Mouse (Mus musculus): ENCODE measurements around the gene Sh2d3c. TPM values are rescaled to one million over a fixed set of nuclear protein-coding genes. Genes with fewer than 3 reads are reported as not detected.

Gene Sh2d3c
- total RNA-seq, 2 experiments from 2014 or later: 18.4 TPM

GRCm38 (mm10) chr2:32750887-32751664, 30.2 kb downstream of the Sh2d3c start:
- no peak for DNase-seq (ENCODE audit: low spot score in 2 of 2)

GRCm38 (mm10) chr2:32751665-32752033, 30.8 kb downstream of the Sh2d3c start:
- DNase-seq (ENCODE audit: low spot score in 2 of 2): no peak

GRCm38 (mm10) chr2:32752181-32752580, 31.3 kb downstream of the Sh2d3c start:
- DNase-seq (ENCODE audit: low spot score in 2 of 2): no peak

GRCm38 (mm10) chr2:32756674-32757055, 35.8 kb downstream of the Sh2d3c start:
- no peak for DNase-seq (ENCODE audit: low spot score in 2 of 2)

- DNase-seq (ENCODE audit: low spot score in 2 of 2): peak; percentile 93 to 97
Observed at GRCm38 (mm10) chr2:32757056-32757845, 36.4 kb downstream of the Sh2d3c start, which contains the start of gene Tor2a. Gene Tor2a, plus strand, starts transcription at chr2:32757234.

GRCm38 (mm10) chr2:32758503-32758902, 37.6 kb downstream of the Sh2d3c start:
- DNase-seq (ENCODE audit: low spot score in 2 of 2): no peak

- no peak for DNase-seq (ENCODE audit: low spot score in 2 of 2)
Observed at GRCm38 (mm10) chr2:32759001-32759400, 38.1 kb downstream of the Sh2d3c start.

GRCm38 (mm10) chr2:32761361-32761760, 40.5 kb downstream of the Sh2d3c start:
- no peak for DNase-seq (ENCODE audit: low spot score in 2 of 2)

GRCm38 (mm10) chr2:32761859-32762258, 41.0 kb downstream of the Sh2d3c start:
- DNase-seq (ENCODE audit: low spot score in 2 of 2): no peak

GRCm38 (mm10) chr2:32763353-32763752, 42.5 kb downstream of the Sh2d3c start:
- DNase-seq (ENCODE audit: low spot score in 2 of 2): no peak

GRCm38 (mm10) chr2:32767241-32767640, 46.4 kb downstream of the Sh2d3c start:
- DNase-seq (ENCODE audit: low spot score in 2 of 2): no peak

GRCm38 (mm10) chr2:32768661-32769285, 47.9 kb downstream of the Sh2d3c start:
- no peak for DNase-seq (ENCODE audit: low spot score in 2 of 2)

GRCm38 (mm10) chr2:32769327-32770085, 48.7 kb downstream of the Sh2d3c start:
- no peak for DNase-seq (ENCODE audit: low spot score in 2 of 2)

GRCm38 (mm10) chr2:32771886-32772285, 51.0 kb downstream of the Sh2d3c start:
- DNase-seq (ENCODE audit: low spot score in 2 of 2): no peak

- DNase-seq (ENCODE audit: low spot score in 2 of 2): no peak
Observed at GRCm38 (mm10) chr2:32772626-32773279, 51.9 kb downstream of the Sh2d3c start.

GRCm38 (mm10) chr2:32775359-32776074, 54.7 kb downstream of the Sh2d3c start, which contains the start of the genes Ttc16 and Ptrh1:
Gene Ttc16, minus strand, starts transcription at chr2:32775633.
Gene Ptrh1, plus strand, starts transcription at chr2:32775786.
- peak; percentile 94 to 97 for DNase-seq (ENCODE audit: low spot score in 2 of 2)

GRCm38 (mm10) chr2:32776192-32776591, 55.3 kb downstream of the Sh2d3c start:
- no peak for DNase-seq (ENCODE audit: low spot score in 2 of 2)

- DNase-seq (ENCODE audit: low spot score in 2 of 2): no peak
Observed at GRCm38 (mm10) chr2:32778081-32778480, 57.2 kb downstream of the Sh2d3c start.

GRCm38 (mm10) chr2:32779131-32779530, 58.3 kb downstream of the Sh2d3c start:
- DNase-seq (ENCODE audit: low spot score in 2 of 2): peak; percentile 59 to 70

GRCm38 (mm10) chr2:32779714-32780113, 58.9 kb downstream of the Sh2d3c start:
- DNase-seq (ENCODE audit: low spot score in 2 of 2): no peak
